Mouse (Mus musculus) cerebellum, postnatal 25 days (tissue): ENCODE results near the gene Axdnd1.

Experiments used
- DNase-seq, 2 experiments: peaks; one replicate each; pipeline ENCODE4 v3.0.0; 2021; ENCODE audit warnings: mixed read lengths in 2 of 2

Axdnd1 gene

DNA sequence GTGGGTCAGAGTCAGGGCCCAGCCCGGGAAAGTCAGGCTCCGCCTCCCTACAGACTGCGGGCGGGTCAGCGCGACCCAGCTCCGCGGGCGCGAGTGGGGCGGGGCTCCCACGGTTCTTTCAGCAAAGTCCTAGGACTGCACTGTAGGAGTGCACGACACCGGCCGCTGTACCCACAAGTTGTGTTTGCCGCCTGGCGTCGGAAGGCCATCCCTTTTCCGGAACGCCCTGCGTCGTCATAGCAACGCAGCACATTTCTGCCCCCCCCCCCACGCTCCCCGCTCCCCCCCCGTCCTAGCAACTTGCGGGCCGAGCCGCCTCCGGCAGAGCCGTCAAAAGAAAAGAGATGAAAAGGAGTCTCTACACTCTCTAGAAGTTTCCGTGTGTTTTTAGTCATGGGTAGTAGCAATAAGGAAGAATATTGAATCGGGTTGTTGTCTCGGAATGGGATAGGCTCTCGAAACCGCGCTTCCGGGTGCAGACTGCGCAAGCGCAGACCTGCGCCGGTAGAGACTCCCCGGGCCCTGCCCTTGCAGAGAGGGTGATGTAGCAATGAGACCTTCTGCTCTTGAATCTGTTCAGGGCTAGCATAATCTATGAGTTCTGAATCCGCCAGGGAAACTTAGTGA lies at the start of gene Axdnd1:
Axdnd1 (minus strand) TSS at position 489 of the 627 bp plus-strand sequence.
- peak; percentile 84 to 90 for DNase-seq

DNA sequence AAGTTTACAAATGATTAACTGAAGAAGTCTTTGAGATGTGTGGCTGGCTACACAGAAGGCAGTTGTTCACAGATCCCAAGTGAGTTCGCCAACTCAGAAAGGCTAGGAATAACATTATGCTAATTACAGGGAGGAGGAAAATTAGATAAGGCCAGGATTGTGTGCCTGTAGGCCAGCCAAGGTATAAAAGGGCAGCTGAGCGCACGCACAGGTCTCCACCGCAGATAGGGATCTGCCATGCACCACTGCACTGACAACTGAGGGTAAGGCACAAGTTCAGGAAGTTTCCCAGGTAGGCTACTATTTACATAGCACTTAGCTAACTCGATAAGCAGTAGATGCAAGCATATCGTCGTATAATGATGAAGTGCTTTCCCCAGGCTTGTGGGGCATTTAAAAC lies 49.6 kb upstream of the Axdnd1 start:
- DNase-seq, result no peak

DNA sequence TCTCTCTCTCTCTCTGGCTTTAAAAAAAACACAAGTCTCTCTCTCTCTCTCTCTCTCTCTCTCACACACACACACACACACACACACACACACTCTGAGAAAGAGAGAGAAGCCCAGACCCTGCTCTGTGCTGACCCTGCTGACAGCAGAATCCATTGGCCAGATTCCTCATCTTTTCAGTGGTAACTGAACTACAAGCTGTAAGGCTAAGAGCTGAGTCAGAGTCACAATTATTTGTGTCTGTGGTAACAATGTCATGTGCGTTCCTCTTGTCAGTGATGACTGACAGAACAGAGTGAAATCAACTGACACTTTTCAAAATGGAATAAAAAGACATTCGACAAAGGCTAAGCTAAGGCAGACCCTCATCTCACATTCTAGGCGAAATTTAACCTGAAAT lies 47.6 kb upstream of the Axdnd1 start:
- DNase-seq, result no peak

DNA sequence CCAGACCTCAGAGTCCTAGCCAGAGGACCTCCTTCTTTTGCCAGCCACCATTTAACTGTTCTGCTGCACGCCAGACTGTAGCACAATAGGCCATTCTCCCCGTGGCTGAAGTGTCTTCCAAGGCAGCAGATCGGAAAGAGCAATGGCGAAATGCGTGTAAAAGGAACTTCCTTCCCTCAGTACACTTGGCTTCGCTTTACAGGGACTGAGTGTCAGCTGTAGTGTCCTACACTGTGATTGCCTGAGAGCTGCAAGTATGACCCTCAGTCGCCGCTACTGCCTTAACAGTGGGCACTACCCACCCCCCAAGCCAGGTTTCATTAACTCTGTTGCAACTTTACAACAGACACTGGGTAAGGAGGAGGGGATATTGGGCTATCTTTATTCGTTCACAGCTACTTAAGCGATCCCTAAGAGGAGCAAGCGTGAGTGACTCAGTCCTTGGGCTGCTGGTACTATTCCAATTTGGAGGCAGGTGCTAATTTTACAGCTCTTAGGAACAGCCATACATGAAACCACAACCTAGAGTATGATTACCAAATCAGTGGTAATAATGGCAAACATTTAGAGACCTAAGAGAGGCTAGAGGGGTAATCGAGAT lies 46.8 kb upstream of the Axdnd1 start:
- DNase-seq, result no peak

DNA sequence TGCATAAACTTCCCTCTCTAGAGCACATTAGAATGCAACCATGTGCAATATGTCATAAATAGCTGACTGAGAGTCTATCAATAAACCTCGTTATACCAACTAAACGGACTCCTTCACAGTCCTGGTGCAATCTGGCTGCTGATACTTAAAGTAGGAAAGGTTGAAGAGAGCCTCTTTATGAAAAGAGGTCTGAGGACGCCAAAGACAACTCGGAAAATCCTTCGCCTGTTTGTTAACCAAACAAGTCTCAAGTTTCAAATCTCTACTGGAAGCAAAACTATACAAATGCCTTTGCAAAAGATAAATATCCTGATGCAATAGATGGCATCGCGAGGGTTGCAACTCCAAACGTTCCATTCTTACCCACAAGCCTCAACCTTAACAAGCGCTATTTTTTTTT lies 44.0 kb upstream of the Axdnd1 start:
- no peak for DNase-seq

DNA sequence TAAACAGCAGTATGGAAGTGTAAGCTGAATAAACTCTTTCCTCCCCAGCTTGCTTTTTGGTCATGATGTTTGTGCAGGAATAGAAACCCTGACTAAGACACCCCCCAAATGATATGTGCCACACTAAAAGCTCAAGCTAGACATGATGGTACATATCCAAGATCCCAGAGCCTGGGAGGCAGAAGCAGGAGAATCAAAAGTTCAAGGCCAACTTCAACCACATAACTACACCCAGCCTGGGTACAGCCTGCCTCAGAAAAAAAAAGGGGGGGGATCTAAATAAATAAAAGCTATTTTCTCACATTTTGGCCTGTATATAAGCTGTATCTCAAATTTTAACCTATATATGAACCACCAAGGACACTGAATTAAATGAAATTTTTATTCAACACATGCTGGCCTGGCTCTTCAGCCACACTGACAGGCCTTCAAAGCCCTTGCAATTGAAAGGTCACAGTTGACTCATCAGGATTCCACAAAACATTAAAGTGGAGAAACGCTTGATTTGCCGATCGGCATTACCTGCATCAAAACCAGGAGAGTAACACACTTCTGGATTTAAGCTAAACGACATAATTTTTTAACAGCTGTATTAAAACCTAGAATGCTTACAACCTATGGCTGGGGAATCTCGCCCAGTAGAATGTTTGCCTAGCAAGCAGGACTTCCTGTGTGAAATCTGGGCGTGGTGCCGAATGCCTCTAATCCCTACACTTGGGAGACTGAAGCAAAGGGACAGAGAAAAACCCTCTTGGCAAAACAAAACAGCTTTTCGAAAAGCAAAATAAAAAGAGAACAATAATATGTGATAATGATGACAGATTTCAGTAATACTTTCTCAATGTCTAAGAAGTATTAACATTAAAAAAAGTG lies 43.3 kb upstream of the Axdnd1 start:
- DNase-seq, result peak in 1 of 2 experiments; percentile 9

DNA sequence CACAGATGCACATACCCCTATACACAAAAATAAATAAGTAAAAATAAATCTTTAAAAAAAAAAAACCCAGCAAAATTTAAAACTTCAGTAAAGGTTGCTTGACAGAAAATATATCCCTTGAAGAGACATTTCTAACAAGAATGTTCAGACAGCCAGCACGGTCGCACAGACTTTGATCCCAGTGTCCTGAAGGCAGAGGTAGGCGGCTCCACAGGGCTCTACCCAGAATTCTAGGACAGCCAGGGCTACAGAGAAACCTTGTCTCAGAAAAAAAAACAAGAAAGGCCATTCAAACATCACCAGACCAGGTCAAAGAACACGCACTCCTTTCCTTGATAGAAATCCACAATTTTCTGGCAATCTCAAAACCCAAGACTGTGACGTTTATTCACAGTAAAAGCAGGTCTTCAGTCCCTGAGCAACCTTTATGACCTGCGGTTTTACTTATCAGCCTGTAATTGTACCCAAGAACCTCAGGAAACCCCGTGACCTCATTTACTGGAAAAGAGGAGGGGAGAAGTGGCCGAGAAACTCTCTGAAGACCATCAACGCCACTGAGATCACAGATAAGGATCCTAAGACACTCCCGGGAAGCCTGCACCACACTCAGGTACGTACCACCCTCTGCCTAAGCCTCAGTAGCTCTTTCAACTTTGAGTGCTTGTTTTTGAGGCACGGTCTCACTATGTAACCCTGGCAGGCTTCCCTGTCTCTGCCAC lies 41.5 kb upstream of the Axdnd1 start:
- DNase-seq, result no peak

DNA sequence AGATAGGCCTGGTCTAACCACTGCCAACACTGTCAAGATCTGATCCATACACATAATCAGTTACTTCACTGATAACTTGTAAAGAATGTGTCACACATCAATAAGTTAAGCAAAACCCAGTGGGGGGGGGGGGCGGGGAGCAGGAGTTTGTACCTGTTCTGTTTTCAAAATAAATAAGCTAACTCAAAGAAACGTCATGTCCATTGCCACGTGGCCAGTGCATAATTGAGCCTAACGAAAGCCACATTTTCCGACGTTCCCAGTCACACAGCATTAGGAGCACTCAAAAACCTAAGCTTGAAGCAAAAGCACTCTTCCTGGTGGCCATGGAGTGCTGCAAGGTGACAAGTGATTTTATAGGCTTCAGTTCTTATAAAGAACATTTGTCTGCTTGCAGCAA lies 40.1 kb upstream of the Axdnd1 start:
- DNase-seq, result no peak

DNA sequence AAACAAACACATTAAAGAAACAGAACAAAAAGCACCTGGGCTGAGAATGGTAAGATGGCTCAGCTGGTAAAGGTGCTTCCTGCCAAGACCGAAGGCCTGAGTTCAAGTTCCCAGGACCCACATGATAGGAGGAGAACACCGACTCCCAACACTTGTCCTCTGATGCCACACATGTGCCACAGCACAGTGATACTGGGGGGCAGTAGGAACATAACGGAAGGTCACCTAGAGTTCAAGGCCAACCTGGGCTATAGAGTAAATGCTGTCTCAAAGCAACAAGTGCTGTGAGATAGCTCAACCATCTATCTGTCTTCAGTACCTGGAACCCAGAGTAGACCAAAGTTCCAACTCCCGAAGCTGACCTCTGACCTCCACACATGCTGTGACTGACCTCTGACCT lies 39.3 kb upstream of the Axdnd1 start:
- DNase-seq, result no peak

DNA sequence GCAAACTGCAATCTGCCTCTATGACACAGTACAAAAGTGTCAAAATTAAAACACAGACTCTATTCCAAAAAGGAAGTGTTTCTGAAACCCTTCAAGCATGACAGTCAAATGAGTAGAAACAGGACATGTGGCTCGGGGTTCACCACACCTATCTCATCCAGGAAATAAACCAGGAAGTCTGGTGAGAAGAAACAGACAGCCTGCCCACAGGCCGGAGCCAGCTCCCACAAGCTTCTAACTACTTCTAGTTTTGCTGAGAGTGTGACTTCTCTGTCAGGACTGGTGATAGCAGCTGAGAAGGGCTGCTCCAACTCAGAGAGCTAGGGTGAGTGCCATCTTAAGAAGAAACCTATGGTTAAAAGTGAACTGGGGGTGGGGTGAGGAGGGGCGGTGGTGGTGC lies 38.7 kb upstream of the Axdnd1 start:
- no peak for DNase-seq

DNA sequence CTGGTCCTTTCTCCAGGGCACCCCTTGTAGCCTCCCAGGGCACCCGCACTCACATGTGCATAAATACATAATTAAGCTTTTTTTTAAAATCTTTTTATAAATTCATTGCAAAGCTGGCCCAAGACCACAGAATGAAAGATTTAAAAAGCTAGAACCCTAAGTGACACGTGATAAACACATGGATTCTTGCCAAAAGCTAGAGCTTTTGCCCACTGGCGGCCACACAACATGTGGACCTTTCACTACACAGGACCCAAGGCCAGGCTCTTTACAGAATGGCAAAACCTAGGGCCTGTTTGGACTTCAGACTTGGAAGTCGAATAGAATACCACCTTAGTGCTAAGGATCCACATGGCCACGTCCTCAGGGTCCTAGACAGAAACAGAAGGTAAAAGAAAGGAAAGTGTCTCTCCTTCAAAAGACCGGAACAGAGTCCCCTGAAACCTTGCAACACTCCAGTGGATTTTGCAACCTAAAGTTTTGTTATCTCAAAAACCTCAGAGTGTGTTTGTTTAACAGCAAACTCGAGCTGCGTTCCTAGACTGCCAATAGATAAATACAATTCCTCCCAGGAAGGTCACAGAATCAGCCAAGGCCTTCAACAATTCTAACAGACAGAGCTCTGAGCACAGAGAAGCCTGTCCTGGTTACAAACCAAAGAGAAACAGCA lies 37.6 kb upstream of the Axdnd1 start:
- no peak for DNase-seq

DNA sequence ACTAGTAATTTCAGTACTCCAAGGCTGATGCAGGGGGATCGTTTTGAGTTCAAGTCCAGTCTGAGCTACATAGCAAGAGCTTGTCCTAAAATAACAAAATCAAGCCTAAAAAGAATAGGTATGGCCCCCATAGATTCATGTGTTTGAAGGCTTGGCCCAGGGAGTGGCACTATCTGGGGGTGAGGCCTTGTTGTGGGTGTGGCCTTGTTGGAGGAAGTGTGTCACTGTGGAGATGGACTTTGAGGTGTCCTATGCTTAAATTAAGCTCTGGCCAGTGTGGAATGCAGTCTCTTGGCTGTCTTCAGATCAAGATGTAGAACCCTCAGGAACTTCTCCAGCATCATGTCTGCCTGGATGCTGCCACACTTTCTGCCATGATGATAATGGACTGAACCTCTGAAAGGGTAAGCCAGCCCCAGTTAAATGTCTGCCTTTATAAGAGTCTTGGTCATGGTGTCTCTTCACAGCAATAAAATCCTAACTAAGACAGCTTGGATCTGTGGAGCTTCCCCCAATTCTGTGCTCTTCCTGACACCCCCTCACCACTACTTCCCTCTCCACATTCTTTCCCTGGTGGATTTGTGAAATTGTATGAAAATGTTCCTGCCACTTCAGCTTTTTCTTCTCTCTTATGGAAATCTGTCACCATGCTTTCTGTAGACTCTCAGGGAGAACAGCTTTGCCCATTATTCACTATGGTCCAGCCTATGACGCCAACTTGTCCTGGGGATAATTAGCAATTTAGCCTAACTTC lies 34.2 kb upstream of the Axdnd1 start:
- no peak for DNase-seq

DNA sequence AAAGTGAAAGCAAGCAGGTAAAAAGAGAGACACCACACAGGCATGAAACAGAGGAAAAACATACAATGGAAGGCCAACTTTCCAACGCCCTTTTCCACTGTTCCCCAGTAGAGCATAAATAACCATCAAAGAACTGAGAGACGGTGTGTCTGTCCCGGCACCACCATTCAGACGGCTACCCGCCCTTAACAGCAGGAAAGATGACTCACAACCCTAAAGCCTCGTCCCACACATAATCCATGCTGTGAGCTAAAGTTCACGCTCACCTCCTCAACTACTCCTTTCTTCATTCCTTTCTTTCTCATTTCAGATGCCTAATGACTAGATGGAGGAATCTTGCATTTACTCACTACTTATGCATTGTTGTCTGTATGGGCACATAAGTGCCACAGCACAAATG lies 33.4 kb upstream of the Axdnd1 start:
- no peak for DNase-seq

DNA sequence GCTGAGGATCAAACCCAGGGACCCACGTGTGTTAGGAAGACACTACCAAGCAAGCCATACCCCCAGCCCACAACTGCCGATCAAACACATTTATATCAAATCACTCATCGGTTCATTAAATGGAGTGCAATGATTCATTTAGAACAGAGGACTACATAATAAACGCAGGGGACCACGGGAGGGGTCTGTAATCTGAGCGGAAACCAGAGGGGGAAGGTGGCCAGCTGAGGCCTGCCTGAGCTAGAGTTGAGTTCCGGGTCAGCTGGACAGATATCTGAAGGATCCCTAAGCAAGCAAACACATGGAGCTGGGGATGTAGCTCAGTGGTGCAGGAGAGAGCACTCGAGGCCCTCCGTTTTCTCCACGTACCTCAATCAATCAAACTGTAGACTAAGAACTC lies 32.9 kb upstream of the Axdnd1 start:
- DNase-seq, result no peak

DNA sequence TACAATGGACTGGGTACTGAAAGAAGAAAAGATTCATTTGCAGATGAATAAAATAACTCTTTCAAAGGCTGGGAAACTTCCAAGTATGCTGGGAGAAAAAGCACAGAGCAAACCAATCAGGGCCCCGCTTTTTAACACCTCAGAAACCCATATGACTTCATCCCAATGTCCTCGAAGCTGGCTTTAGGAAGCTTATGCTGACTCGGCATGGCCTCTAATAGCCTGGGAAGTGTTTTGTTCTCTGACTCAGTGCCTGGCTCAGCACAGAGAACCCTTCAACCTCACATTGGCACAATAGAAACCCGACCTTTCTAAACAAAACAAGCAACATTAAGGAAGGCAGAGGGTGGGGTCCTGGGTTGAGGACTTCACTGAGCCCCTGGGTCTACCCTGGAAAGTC lies 29.5 kb upstream of the Axdnd1 start:
- DNase-seq, result no peak

DNA sequence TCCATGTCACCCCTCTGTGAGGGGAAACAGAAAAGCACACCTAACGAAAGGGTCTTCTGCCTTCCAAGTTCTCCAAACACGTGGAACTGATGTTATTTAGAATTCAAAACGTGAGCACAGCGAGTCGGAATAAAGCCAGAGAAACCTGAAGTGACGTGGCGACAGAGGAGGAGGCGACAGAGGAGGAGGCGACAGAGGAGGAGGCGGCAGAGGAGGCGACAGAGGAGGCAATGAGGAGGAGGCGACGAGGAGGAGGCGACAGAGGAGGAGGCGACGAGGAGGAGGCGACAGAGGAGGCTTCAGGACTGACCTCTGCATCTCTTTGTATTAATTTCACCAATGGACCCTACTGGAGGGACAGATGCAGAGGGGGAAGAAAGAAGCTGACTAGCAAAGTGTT lies 28.7 kb upstream of the Axdnd1 start:
- no peak for DNase-seq

DNA sequence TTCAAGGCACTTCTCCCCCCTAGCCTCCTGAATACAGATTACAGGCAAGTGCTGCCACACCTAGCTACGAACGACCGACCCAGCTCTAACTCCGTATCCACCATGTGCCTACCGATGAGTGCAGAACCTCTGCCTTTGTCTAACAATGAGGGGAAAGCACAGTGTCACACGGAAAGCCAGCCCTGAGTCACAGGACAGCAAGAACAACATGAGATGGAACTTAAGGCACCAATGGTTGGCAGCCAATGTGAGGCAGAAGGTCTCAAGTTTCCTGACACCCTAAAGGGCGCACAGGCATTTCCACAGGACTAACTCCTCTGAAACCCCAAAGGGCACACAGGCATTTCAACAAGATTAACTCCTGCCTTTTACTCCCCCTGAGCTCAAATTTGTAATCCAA lies 28.1 kb upstream of the Axdnd1 start:
- DNase-seq, result no peak

DNA sequence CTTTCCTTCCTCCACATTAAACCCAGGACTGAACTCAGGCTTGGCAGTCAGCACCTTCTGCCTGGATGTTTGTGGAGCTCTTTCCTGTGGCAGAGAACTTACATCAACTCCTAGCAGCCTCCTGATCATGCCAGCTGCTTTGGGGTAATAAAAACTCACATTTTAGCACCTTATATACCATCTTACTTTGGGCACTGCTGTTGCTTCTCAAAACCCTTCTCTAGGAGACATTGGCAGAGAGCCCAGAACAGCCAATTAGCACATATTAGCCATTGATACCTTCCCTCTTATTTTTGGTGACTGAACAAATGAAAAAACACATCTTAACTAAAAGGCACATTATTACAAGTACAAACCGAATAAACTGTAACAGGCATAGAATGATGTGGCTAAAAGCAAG lies 24.1 kb upstream of the Axdnd1 start:
- no peak for DNase-seq

DNA sequence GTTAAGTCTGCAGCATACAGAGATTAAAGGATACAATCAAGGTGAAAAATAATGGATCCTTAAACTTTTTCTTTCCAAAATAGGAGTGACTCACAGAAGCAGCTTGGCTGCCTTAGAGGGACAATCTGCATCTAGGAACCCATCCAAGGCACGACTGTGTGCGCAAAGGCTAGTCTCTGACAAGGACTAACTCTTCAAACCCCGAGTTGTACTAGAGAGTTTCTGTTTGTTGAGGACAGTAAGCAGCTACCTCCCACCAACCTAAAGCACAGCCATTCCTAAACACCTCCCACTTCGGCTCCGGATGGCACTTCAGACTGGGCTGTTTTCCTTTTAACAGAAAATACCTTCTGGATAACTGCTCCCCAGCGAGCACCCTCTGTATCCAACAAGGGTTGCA lies 21.8 kb upstream of the Axdnd1 start:
- DNase-seq, result no peak

DNA sequence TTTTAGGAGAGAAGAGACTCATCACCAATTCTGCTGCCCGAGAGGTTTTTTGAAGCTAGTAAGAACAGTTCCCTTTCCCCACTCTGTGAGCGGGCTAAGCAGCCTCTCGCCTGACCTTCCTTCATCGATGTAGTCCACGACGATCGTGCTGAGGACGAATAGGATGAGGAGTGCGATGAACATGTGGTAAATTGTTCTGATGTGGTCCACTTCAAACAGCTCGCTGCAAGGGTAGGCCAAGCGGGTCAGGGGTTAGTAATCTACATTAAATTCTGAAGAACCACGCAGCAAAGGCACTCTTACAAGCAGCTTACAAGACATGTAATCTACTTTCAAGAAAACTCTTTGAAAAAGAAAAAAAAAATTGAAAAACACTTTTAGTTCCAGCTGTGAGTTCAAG lies 21.3 kb upstream of the Axdnd1 start:
- no peak for DNase-seq

DNA sequence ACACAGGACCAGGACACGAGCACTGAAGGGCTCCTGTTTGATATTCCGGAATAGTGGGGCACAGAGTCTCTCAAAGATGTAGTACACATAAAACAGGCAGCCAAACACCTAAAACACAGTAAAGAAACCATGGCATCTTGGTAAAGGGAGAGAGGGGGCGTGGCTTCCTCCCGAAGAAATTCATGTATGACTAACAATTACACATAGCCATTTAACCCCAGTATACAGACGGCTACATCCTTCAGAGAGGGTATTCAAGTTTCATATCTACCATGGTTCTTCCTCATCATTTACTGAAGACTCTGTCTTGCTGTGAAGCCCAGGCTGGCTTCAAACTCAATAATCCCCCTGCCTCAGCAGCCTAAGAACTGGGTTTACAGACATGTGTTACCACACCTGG lies 16.8 kb upstream of the Axdnd1 start:
- no peak for DNase-seq

DNA sequence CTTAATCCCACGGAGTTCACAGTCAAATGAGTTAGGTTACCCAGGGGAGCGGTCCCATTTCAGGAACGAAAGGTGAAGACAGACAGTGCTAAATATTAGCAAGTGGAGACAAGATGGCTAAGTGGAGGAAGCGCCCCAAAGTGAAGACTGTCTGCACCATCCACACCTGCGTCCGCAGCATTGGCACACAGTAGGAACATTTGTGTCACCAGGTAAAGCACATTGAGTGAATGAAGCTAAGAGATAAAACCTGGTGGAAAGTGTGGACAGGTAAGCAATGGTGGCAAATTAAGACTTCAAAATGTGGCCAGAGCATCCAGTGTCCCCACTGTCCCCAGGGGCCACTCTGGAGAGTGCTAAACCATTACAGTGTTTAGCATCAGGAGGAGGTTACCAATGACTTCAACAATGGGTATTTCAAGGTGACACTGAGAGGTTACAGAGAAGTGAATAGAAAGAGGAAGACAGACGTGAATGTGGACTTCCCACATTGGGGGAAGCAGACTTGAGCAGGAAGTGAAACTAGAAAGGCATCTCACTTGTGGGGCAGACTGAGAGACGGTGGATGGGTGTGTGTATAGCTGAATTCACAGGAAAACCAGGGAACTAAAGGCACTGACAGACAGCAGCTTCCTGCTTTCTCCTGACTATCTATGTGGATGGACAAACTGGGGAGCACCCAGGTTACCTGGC lies 16.2 kb upstream of the Axdnd1 start:
- no peak for DNase-seq
